Mouse (Mus musculus) neural tube, embryonic 15.5 days (tissue): Measurements from ENCODE around the gene Gm9789. TPM values are rescaled to one million over a fixed set of nuclear protein-coding genes. Genes with fewer than 3 reads are reported as not detected.
"Not testable (repeated sequence)": the region's sequence is repeated elsewhere in the genome, so short reads cannot be mapped to it uniquely, and the experiment has no call there.

Source experiments
- ATAC-seq: fragments of 200-750 bp; cut with Nextera tagmentation; 2 replicates; pipeline ENCODE4 v1.8.0; 2017; ENCODE audit warnings: mild to moderate bottlenecking, moderate TSS enrichment, moderate library complexity; ENCODE audit not compliant: low FRiP score
- H3K27ac ChIP-seq: fragments of 300-500 bp; sonication (generic); replicated peaks from 2 replicates; pipeline ENCODE4 v1.5.1; 2015; ENCODE audit warnings: mild to moderate bottlenecking, inconsistent platforms
- H3K27me3 ChIP-seq: fragments of 300-500 bp; sonication (generic); replicated peaks from 2 replicates; pipeline ENCODE4 v1.6.1; 2015; ENCODE audit warnings: inconsistent platforms
- H3K36me3 ChIP-seq: fragments of 300-500 bp; sonication (generic); 2 replicates; pipeline ENCODE4 v1.6.1; 2015; ENCODE audit warnings: inconsistent platforms
- H3K4me1 ChIP-seq: fragments of 300-500 bp; sonication (generic); 2 replicates; pipeline ENCODE4 v1.6.1; 2015; ENCODE audit warnings: inconsistent platforms
- H3K4me2 ChIP-seq: fragments of 300-500 bp; sonication (generic); 2 replicates; pipeline ENCODE4 v1.6.1; 2015; ENCODE audit warnings: inconsistent platforms, mild to moderate bottlenecking, moderate library complexity
- H3K4me3 ChIP-seq: fragments of 300-500 bp; sonication (generic); replicated peaks from 2 replicates; pipeline ENCODE4 v1.5.1; 2015; ENCODE audit warnings: mild to moderate bottlenecking, inconsistent platforms
- H3K9ac ChIP-seq: fragments of 300-500 bp; sonication (generic); replicated peaks from 2 replicates; pipeline ENCODE4 v1.6.1; 2015; ENCODE audit warnings: mild to moderate bottlenecking, inconsistent platforms
- H3K9me3 ChIP-seq: fragments of 300-500 bp; sonication (generic); replicated peaks from 2 replicates; pipeline ENCODE4 v1.6.1; 2016; ENCODE audit warnings: inconsistent platforms
- WGBS: fragments of 180-500 bp; shearing (Covaris S2); methylation state at CpG from one replicate; pipeline ENCODE4 v1.1.7; 2015; ENCODE audit warnings: mixed read lengths; 5-methylcytosine and 5-hydroxymethylcytosine counted together
- polyA plus RNA-seq: library from polyadenylated mRNA; unstranded; fragments of >200 nt; fragmentation: Nextera tagmentation; extraction: Ambion mirVana; gene quantifications from 2 replicates; pipeline ENCODE4 v1.2.1, GENCODE M21; 2015

The Gm9789 gene
- polyA plus RNA-seq: not detected in 2 replicates

DNA sequence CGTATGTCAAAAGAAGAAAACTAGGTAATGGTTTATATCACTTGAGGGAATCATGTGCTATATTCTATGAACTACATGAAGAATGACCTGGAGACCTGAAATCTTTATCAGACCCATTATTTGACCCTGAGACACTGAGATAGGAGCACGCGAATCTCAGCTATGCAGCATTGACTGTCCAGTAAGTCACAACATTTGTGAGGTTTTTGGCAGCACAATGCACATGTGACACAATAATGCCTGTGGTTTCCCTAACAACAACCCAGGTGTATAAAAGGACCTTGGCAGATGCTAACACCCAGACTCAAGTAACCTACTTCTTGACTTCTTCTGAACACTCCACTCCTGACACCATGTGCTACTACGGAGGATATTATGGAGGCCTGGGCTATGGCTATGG, at the start of gene Gm9789:
Gene Gm9789, plus strand, starts transcription at position 301 of the 400 bp plus-strand sequence.
- no peak for ATAC-seq
- H3K27me3 ChIP-seq: no peaks in the 10 kb centered on the region
- no peaks in the 10 kb centered on the region for H3K36me3 ChIP-seq
- H3K27ac ChIP-seq: no peak within 1 kb of the TSS
- H3K4me1 ChIP-seq: no peaks in the 10 kb centered on the region
- H3K4me2 ChIP-seq: no peak within 1 kb of the TSS
- H3K9ac ChIP-seq: no peak within 1 kb of the TSS
- no peak within 1 kb of the TSS for H3K4me3 ChIP-seq
- WGBS: 93% methylated on average over 4 of the region's 4 CpGs
- H3K9me3 ChIP-seq: no peaks in the 10 kb centered on the region

DNA sequence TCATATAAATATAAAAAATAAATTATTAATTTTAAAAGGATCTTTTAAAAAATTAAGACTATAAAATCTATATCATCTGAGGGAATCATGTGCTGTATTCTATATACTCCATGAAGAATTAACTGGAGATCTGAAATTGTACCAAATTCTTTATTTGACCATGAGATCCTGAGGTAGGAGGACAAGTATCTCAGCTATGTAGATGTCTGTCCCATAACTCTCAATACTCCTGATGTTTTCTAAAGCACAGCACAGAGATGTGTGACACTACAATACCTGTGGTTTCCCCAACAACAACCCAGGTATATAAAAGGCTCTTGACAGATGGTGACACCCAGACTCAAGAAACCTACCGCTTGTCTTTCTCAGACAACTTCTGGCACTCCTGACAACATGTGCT, 17.2 kb upstream of the Gm9789 start, which contains the start of gene Gm6358:
Gene Gm6358, plus strand, starts transcription at position 301 of the 400 bp plus-strand sequence.
- Histone ChIP-seq H3K4me2 (no peak within 1 kb of the TSS), H3K27ac (no peak within 1 kb of the TSS), H3K4me1 (no peaks in the 10 kb centered on the region), H3K9me3 (no peaks in the 10 kb centered on the region), H3K4me3 (no peak within 1 kb of the TSS), H3K9ac (no peak within 1 kb of the TSS), H3K27me3 (no peaks in the 10 kb centered on the region), H3K36me3 (no peaks in the 10 kb centered on the region)
- 100% methylated on average over 1 of the region's 1 CpGs for WGBS
- no peak for ATAC-seq

DNA sequence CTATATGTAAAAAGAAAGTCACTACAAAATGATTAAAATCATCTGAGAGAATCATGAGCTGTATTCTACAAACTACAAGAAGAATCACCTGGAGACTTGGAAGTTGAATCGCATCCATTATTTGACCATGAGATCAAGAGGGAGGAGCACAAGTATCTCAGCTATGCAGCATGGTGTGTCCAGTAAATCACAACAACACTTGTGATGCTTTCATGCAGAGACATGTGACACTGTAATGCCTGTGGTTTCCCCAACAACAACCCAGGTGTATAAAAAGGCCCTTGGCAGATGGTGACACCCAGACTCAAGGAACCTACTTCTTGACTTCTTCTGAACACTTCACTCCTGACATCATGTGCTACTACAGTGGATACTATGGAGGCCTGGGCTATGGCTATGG, 7.0 kb upstream of the Gm9789 start, which contains the start of gene Gm10061:
Gene Gm10061, plus strand, starts transcription at position 301 of the 400 bp plus-strand sequence.
- H3K4me2 ChIP-seq: no peak within 1 kb of the TSS
- no peak for ATAC-seq
- H3K36me3 ChIP-seq: no peaks in the 10 kb centered on the region
- no peaks in the 10 kb centered on the region for H3K9me3 ChIP-seq
- no peak within 1 kb of the TSS for H3K27ac ChIP-seq
- no peaks in the 10 kb centered on the region for H3K27me3 ChIP-seq
- no peak within 1 kb of the TSS for H3K9ac ChIP-seq
- H3K4me3 ChIP-seq: no peak within 1 kb of the TSS
- no peaks in the 10 kb centered on the region for H3K4me1 ChIP-seq
- 100% methylated on average over 1 of the region's 1 CpGs for WGBS

DNA sequence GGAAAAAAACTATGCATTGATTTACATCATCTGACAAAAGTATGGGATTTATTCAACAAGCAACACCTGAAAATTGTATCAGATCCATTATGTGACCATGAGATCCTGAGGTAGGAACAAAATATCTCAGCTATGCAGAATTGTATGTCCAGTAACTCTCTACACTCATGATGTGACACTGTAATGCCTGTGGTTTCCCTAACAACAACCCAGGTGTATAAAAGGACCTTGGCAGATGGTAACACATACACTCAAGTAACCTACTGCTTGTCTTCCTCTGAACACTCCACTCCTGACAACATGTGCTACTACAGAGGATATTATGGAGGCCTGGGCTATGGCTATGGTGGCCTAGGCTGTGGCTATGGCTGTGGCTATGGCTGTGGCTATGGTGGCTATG, 11.4 kb downstream of the Gm9789 start, which contains the start of gene Gm7735:
Gene Gm7735, plus strand, starts transcription at position 301 of the 400 bp plus-strand sequence.
- not testable (repeated sequence) for H3K27me3 ChIP-seq, H3K36me3 ChIP-seq, H3K4me2 ChIP-seq, H3K27ac ChIP-seq, H3K9me3 ChIP-seq, H3K4me1 ChIP-seq, H3K9ac ChIP-seq, H3K4me3 ChIP-seq, ATAC-seq

DNA sequence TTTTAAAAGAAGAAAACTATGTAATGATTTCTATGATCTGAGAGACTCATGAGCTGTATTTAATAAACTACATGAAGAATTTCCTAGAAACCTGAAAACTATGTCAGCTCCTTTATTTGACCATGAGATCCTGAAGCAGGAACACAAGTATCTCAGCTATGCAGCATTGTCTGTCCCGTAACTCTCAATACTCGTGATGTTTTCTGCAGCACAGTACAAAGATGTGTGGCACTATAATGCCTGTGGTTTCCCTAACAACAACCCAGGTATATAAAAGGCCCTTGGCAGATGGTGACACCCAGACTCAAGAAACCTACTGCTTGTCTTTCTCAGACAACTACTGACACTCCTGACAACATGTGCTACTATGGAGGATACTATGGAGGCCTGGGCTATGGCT, 16.7 kb downstream of the Gm9789 start, which contains the start of gene 1110057P08Rik:
Gene 1110057P08Rik, plus strand, starts transcription at position 301 of the 400 bp plus-strand sequence.
- no peaks in the 10 kb centered on the region for H3K36me3 ChIP-seq
- WGBS: 83% methylated on average over 2 of the region's 2 CpGs
- H3K9ac ChIP-seq: no peak within 1 kb of the TSS
- H3K9me3 ChIP-seq: no peaks in the 10 kb centered on the region
- H3K4me3 ChIP-seq: no peak within 1 kb of the TSS
- ATAC-seq: no peak
- no peaks in the 10 kb centered on the region for H3K4me1 ChIP-seq
- H3K27me3 ChIP-seq: no peaks in the 10 kb centered on the region
- no peak within 1 kb of the TSS for H3K27ac ChIP-seq
- H3K4me2 ChIP-seq: no peak within 1 kb of the TSS

DNA sequence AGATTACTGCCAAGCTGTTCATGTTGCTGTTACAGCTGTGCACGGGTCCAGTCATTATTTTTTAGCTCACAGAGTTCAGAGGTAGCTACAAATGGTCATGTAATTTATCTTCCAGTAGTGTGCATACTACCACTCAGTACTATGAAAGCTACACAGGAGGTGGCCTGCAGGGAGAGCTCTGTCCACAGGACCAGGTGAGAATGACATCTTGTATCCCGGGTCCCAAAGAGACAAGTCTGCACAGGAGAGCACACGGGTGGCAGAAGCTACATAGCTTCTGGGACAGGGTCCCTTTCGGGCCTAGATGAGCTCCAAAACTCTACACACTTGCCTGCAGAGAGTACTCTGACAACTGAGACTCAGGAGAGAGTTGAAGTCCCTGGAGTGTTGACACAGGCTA, 30.9 kb downstream of the Gm9789 start:
- Histone ChIP-seq H3K4me2 (no peak overlapping the region), H3K9me3 (no peaks in the 10 kb centered on the region), H3K9ac (no peak overlapping the region), H3K27ac (no peak overlapping the region), H3K4me3 (no peak overlapping the region), H3K4me1 (no peaks in the 10 kb centered on the region), H3K27me3 (no peaks in the 10 kb centered on the region), H3K36me3 (no peaks in the 10 kb centered on the region)
- ATAC-seq: no peak
- WGBS: 86% methylated on average over 4 of the region's 4 CpGs

DNA sequence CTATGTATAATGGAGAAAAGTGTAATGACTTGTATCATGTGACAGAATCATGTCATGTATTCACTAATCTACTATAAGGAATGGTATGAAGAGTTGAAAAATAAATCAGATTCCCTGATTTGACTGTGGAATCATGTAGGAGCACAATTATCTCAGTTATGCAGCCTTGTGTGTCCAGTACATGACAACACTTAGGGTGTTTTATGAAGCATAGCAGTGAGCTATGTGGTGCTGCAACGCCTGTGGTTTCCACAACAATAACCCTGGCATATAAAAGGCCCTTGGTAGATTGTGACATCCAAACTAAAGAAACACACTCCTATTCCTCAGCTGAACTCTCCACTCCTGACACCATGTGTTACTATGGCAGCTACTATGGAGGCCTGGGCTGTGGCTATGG, 47.8 kb downstream of the Gm9789 start, which contains the start of gene Krtap20-2:
Gene Krtap20-2, plus strand, starts transcription at position 301 of the 400 bp plus-strand sequence.
- no peak within 1 kb of the TSS for H3K9ac ChIP-seq
- WGBS: 50% methylated on average over 1 of the region's 1 CpGs
- ATAC-seq: no peak

More for the DNA sequence above, 47.8 kb downstream of the Gm9789 start, which contains the start of gene Krtap20-2:
- H3K27ac ChIP-seq: no peak within 1 kb of the TSS
- H3K9me3 ChIP-seq: no peaks in the 10 kb centered on the region
- H3K4me2 ChIP-seq: no peak within 1 kb of the TSS
- H3K27me3 ChIP-seq: no peaks in the 10 kb centered on the region
- no peak within 1 kb of the TSS for H3K4me3 ChIP-seq
- H3K4me1 ChIP-seq: no peaks in the 10 kb centered on the region
- H3K36me3 ChIP-seq: no peaks in the 10 kb centered on the region

Other genes starting within 250 kb of the Gm9789 start
- not detected in 2 replicates for gene Krtap19-9b, start 225.7 kb upstream of the Gm9789 start, polyA plus RNA-seq
- gene Krtap16-3, start 195.1 kb upstream of the Gm9789 start, polyA plus RNA-seq: not detected in 2 replicates
- not detected in 2 replicates for gene Krtap22-2, start 147.2 kb upstream of the Gm9789 start, polyA plus RNA-seq
- gene Gm10229, start 142.7 kb upstream of the Gm9789 start, polyA plus RNA-seq: not detected in 2 replicates
- not detected in 2 replicates for gene Krtap6-1, start 126.3 kb upstream of the Gm9789 start, polyA plus RNA-seq
- not detected in 2 replicates for gene Gm10228, start 116.5 kb upstream of the Gm9789 start, polyA plus RNA-seq
- not detected in 2 replicates for gene Krtap6-5, start 110.1 kb upstream of the Gm9789 start, polyA plus RNA-seq
- not detected in 2 replicates for gene 1110025L11Rik, start 94.0 kb upstream of the Gm9789 start, polyA plus RNA-seq
- not detected in 2 replicates for gene Krtap6-3, start 73.9 kb upstream of the Gm9789 start, polyA plus RNA-seq
- gene Gm6358, start 17.1 kb upstream of the Gm9789 start, polyA plus RNA-seq: not detected in 2 replicates
- gene Gm10061, start 6.9 kb upstream of the Gm9789 start, polyA plus RNA-seq: not detected in 2 replicates
- not detected in 2 replicates for gene Gm7735, start 11.5 kb downstream of the Gm9789 start, polyA plus RNA-seq
- not detected in 2 replicates for gene 1110057P08Rik, start 16.8 kb downstream of the Gm9789 start, polyA plus RNA-seq
- not detected in 2 replicates for gene Krtap20-2, start 47.9 kb downstream of the Gm9789 start, polyA plus RNA-seq
- not detected in 2 replicates for gene Krtap21-1, start 245.9 kb downstream of the Gm9789 start, polyA plus RNA-seq